Mouse (Mus musculus): ENCODE measurements around the gene Gdpd1.

DNA sequence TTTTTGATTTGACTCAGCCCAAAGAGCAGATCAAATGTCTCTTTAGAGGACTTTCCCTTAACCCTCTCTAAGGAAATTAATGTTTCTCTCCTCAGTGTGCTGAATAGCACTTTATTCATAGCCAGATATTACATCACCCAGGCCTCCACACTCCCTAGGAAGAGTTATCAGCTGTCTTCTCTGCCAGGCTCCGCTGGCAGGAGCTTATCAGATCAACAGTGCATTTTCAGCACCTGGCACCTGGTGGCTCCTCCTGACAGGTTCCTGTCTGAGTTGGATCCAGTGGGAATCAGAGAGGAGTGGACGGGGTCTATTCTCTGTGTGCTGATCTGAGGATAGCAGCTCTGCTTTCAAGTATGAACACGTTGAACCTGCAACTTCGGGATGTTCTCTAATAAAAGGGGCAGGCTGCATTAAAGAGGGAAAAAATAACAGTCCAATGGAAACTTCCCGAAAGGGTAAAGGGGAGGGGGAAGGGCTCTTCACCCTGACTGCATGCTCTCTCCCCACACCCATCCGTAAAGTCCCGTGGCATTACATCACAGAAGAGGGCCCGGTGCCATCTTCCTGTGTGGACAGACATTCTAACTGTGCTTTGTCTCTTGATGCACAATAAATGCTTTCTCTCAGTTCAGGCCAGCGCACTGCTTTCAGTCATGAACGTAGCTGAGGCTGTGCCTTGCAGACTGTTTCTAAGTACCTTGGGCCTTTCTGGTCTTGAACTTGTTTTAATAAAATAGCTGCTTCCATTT is 71.6 kb downstream of the Gdpd1 start:
- TF ChIP-seq GATA1 (IDR thresholded peaks at IDR 0.05; ENCODE audit: borderline replicate concordance, low read length) (no peak), FLI1 (IDR thresholded peaks at IDR 0.05; ENCODE audit: low read length) (no peak)

Data from megakaryocyte, embryonic 14.5 days (primary cell).